Mouse (Mus musculus): ENCODE results near the gene Aip.

GRCm38 (mm10) chr19:4145936-4146335 is 20.3 kb upstream of the Aip start:
- TF ChIP-seq ZC3H11A (IDR thresholded peaks at IDR 0.05; ENCODE audit: borderline replicate concordance, low read depth, low read length): no peak
- no peak for TF ChIP-seq MAFK (IDR thresholded peaks at IDR 0.05; ENCODE audit: insufficient read depth, low read depth, low read length)
- TF ChIP-seq CHD2 (IDR thresholded peaks at IDR 0.05; ENCODE audit: low read depth, low read length): no peak
- TF ChIP-seq ZNF384 (IDR thresholded peaks at IDR 0.05; ENCODE audit: low read depth, low read length): no peak
- TF ChIP-seq HCFC1 (IDR thresholded peaks at IDR 0.05; ENCODE audit: borderline replicate concordance, insufficient read depth, low read length): no peak
